Mouse (Mus musculus) right cerebral cortex, adult 2 months (tissue): ENCODE results near the gene Gja5.
"Not testable (repeated sequence)": the region's sequence is repeated elsewhere in the genome, so short reads cannot be mapped to it uniquely, and the experiment has no call there.

Experiments
- DNase-seq, 2 experiments: peaks; one replicate each; pipeline ENCODE4 v3.0.0; 2021 to 2022; ENCODE audit warnings: low spot score in 2 of 2

Gene Gja5

DNA sequence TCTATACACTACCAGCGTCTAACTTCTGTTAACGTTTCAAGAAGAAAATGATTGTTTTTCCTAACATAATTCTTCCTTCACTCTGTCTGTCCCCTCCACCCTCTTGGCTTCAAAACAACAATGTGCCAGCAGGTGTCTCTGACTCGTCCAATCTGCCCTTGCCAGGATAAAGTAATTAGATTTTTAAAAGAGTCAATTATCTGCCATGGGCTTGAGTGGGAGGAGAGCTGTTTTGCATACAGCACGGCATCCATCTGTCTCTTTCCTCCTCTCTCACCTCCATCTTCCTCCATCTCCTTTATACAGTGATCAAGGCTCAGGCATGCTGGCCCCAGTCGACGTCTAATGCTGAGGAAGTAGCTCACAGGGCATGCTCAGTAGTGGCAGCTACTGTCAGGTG is 132.6 kb downstream of the Gja5 start:
- DNase-seq, result no peak

DNA sequence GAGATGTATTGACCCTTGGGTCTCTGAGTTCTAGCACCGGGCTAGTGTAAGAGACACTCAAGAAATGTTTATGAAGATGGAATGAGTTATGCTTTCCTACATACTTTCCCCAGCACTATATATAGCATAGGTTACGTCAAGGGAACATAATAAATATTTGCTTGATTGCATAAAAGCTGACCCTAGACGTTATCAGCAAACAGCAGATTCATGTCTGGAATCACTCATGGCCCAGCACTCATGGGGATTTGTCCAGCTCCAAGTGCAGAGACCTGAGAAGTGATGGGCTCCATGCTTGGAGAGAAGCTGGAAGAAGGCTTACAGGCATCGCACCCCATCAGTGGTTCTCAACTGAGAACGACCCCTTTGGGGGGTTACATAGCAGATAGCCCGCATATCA is 135.2 kb downstream of the Gja5 start:
- DNase-seq, result no peak

DNA sequence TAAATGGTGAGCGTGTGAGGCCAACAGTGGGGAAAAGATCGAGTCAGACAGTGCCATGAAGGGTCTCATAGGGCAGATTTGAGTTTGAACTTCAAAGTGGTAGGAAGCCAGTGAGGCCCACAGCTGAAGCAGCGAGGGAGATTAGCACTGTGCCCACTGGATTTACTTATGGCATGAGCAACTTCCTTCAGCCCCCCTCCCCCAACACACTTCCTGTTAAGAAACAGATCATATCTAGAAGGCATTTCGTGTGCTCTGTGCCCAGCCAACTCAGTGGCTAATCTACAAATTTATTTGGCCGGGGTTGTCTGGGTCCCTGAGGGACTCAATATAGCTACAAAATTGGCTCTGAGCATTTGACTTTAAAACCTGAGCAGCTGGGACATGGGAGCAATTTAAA is 139.7 kb downstream of the Gja5 start:
- DNase-seq, result no peak

DNA sequence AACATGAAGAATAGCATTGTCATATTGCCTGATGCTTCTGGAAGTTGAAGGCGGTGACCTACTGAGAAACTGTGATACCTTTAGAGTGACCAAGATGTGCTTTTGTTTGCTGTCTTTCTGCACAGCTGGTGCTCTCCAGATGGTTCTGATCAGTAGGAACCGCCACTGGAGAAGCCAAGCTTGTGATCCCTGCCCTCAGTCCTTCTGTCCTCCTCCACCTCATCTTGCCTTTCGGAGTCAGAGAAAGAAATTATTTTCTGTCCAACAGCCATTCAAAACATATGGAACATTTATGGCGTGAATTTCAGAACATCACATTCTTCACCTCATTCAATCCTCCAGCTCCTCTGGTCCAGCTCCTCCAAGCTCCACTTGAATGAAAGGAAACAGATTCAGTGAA is 143.3 kb downstream of the Gja5 start:
- no peak for DNase-seq

DNA sequence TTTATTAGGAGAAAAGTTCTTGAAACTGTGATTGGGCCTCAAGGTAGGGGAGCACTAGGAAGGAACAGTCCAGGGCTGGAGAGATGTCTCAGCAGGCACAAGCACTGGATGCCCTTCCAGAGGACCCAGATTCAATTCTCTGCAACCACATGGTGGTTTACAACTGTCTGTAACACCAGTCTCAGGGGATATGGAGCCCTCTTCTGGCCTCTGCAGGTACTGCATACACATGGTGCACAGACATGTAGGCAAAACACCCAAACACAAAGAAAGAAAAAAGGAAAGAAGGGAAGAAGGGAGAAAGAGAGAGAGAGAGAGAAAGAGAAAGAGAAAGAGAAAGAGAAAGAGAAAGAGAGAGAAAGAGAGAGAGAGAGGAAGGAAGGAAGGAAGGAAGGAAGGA is 143.9 kb downstream of the Gja5 start:
- no peak for DNase-seq

DNA sequence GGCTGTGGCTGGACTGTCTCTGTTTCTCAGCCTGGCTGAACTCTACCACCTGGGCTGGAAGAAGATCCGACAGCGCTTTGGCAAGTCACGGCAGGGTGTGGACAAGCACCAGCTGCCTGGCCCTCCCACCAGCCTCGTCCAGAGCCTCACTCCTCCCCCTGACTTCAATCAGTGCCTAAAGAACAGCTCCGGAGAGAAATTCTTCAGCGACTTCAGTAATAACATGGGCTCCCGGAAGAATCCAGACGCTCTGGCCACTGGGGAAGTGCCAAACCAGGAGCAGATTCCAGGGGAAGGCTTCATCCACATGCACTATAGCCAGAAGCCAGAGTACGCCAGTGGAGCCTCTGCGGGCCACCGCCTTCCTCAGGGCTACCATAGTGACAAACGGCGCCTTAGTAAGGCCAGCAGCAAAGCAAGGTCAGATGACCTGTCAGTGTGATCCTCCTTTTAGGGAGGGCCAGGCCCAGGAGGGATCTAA is 146.8 kb downstream of the Gja5 start:
- no peak for DNase-seq

DNA sequence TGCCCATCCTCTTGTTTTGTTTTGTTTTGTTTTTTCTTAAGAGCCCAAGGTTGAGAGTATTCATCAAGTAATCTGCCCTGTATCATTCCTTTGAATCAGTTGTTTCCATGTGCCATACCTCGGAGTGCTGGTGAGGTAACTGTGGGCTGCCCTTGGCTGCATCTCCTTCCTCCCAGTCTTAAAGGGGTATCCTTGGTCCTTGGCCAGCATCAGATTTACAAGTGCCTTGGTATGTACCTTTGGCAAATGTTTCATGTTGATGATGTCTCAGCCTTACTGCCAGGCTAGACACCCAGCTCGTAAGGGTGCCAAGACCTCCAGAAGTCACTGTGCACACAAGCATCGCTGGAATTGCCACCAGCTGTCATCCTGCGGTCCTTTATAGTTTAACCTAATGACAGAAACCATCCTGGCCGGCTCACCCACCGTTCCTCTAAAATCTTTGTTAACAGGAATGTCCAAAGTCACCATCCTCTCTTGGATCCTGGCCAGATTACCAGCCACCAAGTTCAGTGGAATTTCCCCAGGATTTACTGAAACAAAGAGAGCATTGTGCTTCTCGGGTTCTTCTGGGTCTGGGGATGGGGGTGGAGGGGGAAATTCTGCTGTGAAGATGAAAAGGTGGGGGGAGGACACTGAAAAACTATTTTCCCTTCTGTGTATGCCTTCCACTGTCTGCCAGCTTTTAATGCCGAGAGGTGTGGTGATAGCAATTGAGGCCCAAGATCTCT is 147.7 kb downstream of the Gja5 start:
- DNase-seq, result no peak

DNA sequence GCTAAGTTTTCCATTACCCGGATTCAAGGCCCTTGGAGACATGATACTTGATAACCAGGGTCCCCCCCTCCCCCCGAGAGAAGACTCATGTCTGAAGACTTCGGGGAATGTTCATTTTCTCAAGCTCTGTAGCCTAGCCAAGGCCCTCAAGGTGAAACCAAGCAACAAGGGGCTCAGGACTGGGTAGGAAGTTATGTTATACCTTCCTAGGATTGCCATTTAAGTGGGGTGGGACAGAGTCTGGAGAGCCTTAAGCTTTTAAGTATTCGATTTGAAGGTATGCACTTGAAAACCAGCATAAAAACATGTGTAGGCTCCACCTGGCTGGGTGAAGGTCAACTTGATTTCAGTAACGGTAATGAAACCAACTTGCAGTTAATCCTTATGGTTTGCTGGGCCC is 154.2 kb downstream of the Gja5 start:
- no peak for DNase-seq

DNA sequence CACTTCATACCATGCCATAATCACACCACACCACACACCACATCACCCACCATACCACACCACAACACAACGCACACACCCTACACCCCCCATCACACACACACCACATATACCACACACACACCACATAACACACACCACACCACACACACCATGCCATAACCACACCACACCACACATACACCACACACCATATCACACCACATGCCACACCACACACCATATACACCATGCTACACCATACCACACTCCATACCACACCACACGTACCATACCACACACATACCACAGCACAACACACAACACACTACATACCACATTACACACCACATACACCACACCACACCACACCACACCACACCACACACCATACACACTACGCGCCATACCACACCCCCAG is 155.6 kb downstream of the Gja5 start:
- no peak for DNase-seq

DNA sequence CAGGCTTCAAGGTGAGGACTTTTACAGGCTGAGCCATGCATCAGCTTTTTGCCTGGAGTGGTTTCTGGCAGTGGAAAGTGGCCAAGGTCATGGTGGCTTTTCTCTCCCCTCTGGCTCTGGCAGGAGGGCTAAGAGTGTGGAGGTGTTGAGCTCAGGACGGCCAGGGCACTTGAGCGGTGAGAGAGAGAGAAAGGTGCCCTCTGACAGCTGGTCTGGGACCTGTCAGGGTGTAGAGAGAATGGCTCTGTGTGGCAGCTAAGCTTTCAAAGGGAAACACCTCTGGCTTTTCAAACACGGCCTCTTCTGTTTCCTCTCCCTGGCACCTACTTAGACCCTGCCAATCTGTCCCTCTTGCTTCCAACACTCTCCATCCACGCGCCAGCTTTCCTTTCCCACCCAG is 158.3 kb downstream of the Gja5 start:
- DNase-seq, result no peak

DNA sequence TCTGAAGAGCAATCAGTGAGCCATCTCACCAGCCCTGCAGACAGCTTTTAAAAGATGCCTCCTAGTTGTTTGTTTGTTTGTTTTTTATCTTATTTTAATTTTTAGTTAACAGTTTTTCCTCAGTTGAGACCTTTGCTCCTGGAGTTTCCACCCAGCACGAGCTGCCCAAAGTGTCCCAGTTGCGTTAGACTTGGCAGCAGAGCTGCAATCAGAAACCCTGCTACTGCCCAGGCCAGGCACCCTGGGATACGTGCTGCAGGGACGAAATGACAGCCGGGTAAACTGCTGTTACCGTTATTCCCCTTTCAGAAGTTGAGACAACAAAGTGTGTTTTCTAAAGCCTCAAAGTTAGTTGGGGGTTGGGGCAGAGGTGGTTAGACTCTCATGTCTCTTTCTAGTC is 159.6 kb downstream of the Gja5 start:
- DNase-seq, result no peak

DNA sequence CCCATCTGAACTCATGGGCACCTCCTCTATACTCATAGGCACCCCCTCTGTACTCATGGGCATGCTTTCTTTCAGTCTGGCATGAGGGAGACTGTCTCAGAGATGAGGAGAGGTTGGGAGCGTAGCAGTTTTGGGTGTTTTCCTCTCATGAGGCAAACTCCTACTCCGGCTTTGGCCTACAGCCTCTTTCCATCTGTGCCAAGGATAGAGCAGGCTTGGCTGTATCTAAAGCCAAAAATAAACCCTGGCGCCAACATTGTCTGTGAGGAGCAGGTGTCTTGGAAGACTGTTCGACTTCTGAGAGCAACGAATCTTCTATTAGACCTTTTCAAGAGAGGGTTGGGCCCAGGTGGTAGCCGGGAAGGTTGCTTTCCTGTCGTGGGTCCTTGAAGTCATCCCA is 165.1 kb downstream of the Gja5 start:
- DNase-seq, result not testable (repeated sequence)

DNA sequence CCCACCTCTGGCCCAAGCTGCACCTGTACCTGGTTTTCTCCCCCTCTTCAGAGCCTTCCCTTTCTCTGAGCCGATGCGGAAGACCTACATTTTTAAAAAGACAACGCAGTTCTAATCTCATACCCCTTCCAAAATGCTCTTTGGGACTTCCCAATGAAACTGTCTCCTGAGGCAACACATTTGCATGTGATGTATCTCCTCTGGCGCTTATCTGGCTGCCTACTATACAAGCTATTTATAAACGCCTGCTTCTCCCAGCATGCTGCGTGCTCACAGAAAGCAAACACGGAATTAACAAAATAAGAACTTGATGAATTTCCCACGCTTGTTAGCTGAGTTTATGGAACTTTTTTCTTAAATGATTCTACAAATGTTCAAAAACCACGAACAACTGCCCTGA is 167.4 kb downstream of the Gja5 start:
- DNase-seq, result not testable (repeated sequence)

DNA sequence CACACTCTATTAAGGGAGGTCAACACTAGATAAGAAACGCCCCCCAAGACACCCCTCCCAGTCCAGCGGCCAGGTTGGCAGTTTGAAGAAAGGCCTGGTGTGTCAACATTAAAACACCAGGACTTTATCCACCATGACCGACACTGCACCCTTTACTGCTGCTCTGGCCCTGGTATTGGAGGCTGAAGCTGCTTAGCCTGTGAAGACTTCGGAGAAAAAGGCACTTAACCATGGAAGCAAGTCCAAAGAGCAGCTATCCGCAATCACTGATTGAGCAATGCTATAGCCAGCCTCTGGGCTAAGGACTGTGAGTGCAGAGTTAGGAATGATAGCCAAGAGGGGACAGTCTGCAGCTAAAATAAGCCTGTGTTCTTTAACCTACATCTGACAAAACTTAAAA is 167.9 kb downstream of the Gja5 start:
- DNase-seq, result not testable (repeated sequence)

DNA sequence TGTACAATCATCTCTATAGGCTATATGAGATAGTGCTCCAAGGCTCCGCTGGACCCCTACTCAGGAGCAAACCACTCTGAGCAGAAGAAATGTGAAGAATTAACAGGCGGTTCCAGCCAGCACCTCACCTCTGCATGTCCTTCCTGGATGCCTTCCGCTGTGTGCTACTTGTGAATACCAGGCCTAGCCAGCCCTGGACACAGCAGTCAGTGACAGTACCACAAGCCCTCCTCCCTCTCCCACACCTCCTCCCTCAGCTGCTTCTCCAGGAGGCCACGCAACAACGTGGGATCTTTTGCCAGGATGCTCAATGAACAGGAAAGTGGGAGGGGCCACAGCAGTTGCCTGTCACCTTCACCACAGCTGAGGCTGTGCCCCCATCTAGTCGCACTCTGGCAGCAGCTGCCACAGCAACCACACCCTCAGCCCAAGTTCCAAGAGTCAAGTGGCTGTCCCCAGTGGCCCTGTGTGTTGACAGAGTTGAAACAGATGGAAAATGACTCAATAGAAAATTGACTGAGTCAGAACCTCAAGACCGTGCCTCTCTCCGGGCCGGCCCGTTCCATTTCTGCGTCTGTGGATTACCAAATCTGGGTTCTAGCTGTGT is 171.4 kb downstream of the Gja5 start:
- not testable (repeated sequence) for DNase-seq

DNA sequence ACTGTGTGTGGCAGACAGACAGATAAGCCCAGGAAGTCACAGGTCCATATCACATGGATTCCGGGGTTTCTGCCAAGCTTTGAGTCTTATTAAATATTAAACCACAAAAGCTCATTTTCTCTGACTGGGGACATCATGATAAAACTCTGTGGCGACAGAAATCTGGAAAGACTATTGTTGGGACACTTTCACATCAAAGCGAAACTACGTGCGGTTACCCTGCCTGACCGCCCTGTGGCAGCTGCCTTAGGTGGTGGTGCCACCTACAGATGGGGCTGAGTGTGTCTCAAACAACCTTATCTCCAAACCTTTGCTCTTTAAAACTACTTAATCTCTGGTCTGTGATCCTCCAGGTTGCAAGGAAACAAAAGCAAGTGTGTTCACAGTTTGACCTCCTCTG is 171.9 kb downstream of the Gja5 start:
- peak in 1 of 2 experiments; percentile 13 for DNase-seq

DNA sequence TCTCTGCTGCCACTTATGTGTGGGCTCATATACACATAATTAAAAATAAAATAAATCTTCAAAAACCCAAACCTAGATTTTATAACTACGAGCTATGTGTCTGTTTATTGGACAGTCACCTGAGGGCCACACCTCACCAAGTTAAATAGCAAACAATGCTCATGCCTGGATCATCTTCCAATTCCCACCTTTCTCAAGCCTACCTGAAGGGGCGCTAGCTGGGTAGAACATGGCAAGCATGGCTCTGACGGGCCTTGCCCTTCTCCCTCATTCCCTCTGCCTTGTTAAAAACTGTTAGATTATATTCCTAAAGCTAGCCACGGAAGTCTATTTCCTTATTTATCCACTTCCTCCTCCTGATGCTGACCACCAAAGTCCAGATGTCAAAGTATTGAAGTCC is 173.9 kb downstream of the Gja5 start:
- DNase-seq, result no peak

DNA sequence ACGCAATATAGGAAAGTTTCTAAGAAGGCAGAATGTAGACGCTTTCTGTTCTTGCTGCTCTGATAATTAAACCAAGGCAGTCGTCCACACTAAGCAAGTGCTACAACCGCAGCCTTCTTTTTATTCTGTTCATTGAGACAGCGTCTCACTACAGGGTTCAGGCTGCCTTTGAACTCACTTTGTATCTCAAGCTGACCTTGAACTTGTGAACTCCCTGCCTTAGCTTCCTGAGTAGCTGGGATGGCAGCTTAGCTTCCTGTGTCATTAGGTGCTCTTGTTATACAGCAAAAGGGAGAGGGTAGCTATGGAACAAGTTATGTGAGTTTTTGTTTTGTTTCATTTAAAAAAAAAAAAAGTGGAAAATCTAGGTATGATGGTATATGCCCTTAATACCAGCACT is 177.7 kb downstream of the Gja5 start:
- no peak for DNase-seq

DNA sequence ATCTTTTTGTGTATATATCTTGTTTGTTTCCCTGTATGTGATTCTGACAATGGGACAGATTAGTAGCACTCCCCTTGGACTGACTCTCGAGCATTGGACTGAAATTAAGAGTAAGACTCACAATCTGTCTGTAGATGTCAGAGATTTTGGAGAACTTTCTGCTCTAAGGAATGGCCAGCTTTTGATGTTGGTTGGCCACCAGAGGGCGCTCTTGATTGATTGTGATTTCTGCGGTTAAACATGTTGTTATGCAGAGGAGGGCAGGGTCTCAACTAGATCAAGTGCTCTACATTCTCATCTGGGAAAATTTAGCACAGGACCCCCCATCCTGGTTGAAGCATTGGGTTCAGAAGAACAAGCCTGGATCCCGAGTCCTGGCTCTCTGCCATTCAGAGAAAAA is 182.8 kb downstream of the Gja5 start:
- DNase-seq, result peak in 1 of 2 experiments; percentile 6

DNA sequence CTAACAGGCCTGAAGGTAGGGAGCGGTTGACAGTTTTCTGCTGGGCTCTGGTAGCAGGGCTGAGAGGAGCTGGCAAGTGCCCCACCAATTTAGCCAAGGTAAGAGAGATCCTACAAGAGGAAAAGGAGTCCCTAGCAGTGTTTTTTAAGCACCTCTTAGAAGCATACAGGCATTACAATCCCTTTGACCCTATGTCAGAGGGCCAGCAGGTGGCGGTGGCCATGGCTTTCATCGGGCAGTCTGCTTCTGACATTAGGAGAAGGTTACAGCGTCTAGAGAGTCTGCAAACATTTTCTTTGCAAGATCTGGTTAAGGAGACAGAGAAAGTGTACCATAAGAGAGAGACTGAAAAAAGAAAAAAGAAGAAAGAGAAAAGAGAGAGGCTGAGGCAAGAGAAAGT is 183.8 kb downstream of the Gja5 start:
- not testable (repeated sequence) for DNase-seq

DNA sequence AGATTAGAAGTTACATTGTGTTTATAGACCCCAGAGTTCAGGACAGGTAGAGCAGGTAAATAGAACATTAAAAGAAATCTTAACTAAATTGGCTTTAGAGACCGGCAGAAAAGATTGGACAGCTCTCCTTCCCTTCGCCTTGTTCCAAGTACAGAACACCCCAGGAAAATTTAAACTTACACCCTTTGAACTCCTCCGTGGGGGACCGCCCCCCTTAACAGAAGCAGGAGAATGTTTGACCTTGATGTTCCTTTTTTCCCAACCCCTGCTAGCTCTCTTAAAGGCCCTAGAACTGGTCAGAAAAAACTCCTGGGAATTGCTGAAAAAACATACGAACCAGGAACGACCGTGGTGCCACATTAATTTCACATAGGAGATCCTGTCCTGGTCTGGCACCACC is 187.5 kb downstream of the Gja5 start:
- not testable (repeated sequence) for DNase-seq

DNA sequence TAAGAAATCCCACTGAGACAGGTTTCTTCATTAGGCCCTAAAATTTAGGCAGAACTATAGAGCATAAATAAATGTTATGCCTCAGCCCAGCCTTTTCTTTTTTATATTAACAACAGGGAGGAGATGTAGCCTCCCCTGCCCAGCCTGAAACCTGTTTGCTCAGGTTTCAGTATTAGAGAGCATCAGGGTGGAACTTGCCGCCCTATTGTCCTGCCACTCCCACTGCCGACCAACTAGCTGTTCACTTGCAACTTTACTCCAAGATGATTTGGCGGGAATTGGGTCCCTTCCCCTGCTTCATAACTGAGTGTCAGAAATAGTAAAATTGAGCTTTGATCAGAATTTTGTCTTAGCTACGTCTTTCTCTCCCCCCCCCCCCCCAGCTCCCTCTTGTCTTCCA is 192.2 kb downstream of the Gja5 start:
- DNase-seq, result not testable (repeated sequence)

DNA sequence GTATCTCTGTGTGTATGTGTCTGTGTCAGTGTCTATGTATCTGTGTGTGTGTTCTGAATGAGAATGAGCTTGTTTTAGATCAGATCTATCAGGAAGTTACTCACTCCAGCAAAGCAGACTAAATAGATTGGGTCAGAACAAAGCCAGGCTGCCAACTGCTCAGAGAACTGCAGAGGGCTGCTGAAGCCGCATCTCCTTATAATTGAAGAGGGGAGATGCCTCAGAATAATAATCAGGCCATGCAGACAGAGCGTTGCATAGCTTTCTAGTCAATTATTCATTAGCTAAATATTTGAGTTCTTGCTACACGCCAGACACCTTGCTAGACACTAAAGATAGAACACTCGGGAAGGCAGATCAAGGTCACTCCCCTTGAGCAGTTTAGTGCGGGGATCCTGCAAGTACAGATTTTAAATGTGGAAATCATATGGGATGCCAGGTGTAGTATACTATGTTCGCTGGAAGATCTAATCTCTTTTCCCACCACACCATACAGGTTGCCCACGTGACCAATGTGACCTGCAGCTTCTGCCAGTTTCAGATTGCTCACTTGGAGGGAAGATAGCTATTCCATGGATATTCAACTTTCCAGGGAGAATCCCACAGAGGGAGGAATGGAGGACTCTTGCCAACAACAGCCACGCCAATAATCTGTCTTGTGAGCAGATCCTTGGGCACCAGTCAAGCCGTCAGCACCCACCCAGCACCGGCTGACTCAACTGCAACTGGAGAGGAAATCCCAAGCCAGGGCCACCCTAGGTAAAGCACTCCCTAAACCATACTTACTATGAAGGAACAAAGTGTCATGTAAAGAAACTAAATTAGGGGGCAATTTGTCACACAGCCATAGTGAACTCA is 196.5 kb downstream of the Gja5 start:
- no peak for DNase-seq
